Mouse (Mus musculus) bone marrow macrophage, adult 2 months (primary cell): ENCODE results near the gene Capn11.

Experiments
- CTCF ChIP-seq: IDR thresholded peaks from 2 replicates; pipeline ENCODE4 v1.5.1; 2012; ENCODE audit warnings: low read depth, mild to moderate bottlenecking, low read length, moderate library complexity
- POLR2A ChIP-seq: IDR thresholded peaks from 2 replicates; pipeline ENCODE4 v1.6.1; 2012; ENCODE audit warnings: mild to moderate bottlenecking, low read depth, low read length, borderline replicate concordance

DNA sequence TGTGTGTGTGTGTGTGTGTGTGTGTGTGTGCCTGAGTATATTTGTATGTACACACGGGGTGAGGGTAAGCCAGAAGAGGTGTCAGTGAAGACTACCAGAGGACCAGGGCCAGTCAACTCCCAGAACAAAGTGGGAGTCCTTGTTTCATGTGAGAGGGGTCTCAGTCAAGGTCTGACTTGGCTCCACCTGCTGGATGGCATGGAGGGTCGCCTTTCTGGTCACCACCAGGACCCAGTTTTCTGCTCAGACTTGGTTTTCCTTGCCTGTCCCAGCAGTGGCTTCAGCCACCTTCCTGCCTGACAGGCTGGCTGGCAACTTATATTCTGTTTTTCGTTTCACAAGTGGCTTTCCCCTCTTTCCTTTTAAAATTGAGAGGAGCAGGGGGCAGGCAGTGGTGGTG is 48.3 kb upstream of the Capn11 start:
- TF ChIP-seq CTCF (no peak), POLR2A (no peak)
